ENCODE assay signal across 8 mouse cellular contexts in genomic region chr2:26587044-26587405, GRCm38 (mm10). TPM values are rescaled to one million over a fixed set of nuclear protein-coding genes. Genes with fewer than 3 reads are reported as not detected.
A peak's percentile ranks its signal among the peaks of the same experiment; 100 is the strongest.
DNase-seq lines count a peak whose midpoint lies in the region; ATAC-seq and TF ChIP-seq lines count a peak whose summit lies in the region.

No protein-coding gene starts in this region.

- peaks cover 3% of the 10 kb centered on the region; the same call in 1 of the 2 replicates for H3K36me3 ChIP-seq in lung, postnatal 0 days (ENCODE audit: insufficient read depth, low read length)
- no peaks in the 10 kb centered on the region for H3K36me3 ChIP-seq in hindbrain, embryonic 11.5 days (ENCODE audit: control insufficient read depth, insufficient read depth, low read length)
- no peaks in the 10 kb centered on the region for H3K36me3 ChIP-seq in midbrain, embryonic 10.5 days

- no peak; the same call in 1 of the 2 replicates for TF ChIP-seq CTCF in lung, postnatal 0 days (IDR thresholded peaks at IDR 0.05)

- 5% methylated on average over 10 of the region's 11 CpGs for WGBS in lung, postnatal 0 days
- 9% methylated on average over 11 of the region's 11 CpGs for WGBS in hindbrain, embryonic 11.5 days
- WGBS in midbrain, embryonic 10.5 days = 6% methylated on average over 11 of the region's 11 CpGs

- peaks cover 10% of the 10 kb centered on the region; the same call in 1 of the 2 replicates for H3K4me1 ChIP-seq in lung, postnatal 0 days (ENCODE audit: insufficient read depth, low read depth, low read length)
- no peaks in the 10 kb centered on the region for H3K4me1 ChIP-seq in hindbrain, embryonic 11.5 days (replicated peaks; ENCODE audit: control insufficient read depth, insufficient read depth, low read length)
- peaks cover 33% of the 10 kb centered on the region for H3K4me1 ChIP-seq in midbrain, embryonic 10.5 days

- no peak for TF ChIP-seq EP300 in lung, postnatal 0 days (IDR thresholded peaks at IDR 0.05)

- peak overlapping the region; percentile 79 for H3K9ac ChIP-seq in lung, postnatal 0 days (replicated peaks; ENCODE audit: low read depth)
- no peak overlapping the region; the same call in 1 of the 2 replicates for H3K9ac ChIP-seq in hindbrain, embryonic 11.5 days (ENCODE audit: low read depth, low read length)

- intact Hi-C loops in gastrocnemius, postnatal 36 days (cut with DNase I) = no loop called here

- no peaks in the 10 kb centered on the region for H3K9me3 ChIP-seq in lung, postnatal 0 days (ENCODE audit: low read length)
- no peaks in the 10 kb centered on the region for H3K9me3 ChIP-seq in hindbrain, embryonic 11.5 days (ENCODE audit: control insufficient read depth, low read length)
- no peaks in the 10 kb centered on the region for H3K9me3 ChIP-seq in midbrain, embryonic 10.5 days (replicated peaks)

- peak overlapping the region; percentile 91 for H3K27ac ChIP-seq in lung, postnatal 0 days (ENCODE audit: low read length)
- no peak overlapping the region for H3K27ac ChIP-seq in hindbrain, embryonic 11.5 days (ENCODE audit: low read depth, low read length)
- peak overlapping the region; percentile 91 for H3K27ac ChIP-seq in midbrain, embryonic 10.5 days (replicated peaks)

- DNase-seq in adrenal gland, postnatal 10 days = peak; percentile 40
- no peak for DNase-seq in adrenal gland, adult 8-10 months
- DNase-seq in lung, postnatal 0 days (ENCODE audit: low spot score) = peak; percentile 39
- no peak for DNase-seq in lung, postnatal 14 days
- DNase-seq in hindbrain, embryonic 11.5 days (ENCODE audit: low spot score) = peak; percentile 53
- no peak for DNase-seq in midbrain, embryonic 10.5 days (ENCODE audit: low spot score)
- DNase-seq in layer of hippocampus, adult 8-10 months (ENCODE audit: low spot score in 2 of 2) = no peak
- no peak for DNase-seq in gastrocnemius, postnatal 36 days

- H3K27me3 ChIP-seq in lung, postnatal 0 days (replicated peaks; ENCODE audit: insufficient read depth, low read length) = no peaks in the 10 kb centered on the region
- H3K27me3 ChIP-seq in hindbrain, embryonic 11.5 days (ENCODE audit: control insufficient read depth, insufficient read depth, low read length) = no peaks in the 10 kb centered on the region
- no peaks in the 10 kb centered on the region for H3K27me3 ChIP-seq in midbrain, embryonic 10.5 days (ENCODE audit: low read depth, poor library complexity, severe bottlenecking)

- H3K4me2 ChIP-seq in lung, postnatal 0 days (replicated peaks; ENCODE audit: low read depth, low read length) = peak overlapping the region; percentile 74
- H3K4me2 ChIP-seq in hindbrain, embryonic 11.5 days (replicated peaks; ENCODE audit: low read depth, low read length) = peak overlapping the region; percentile 77

- peak; percentile 4 for ATAC-seq in lung, postnatal 0 days
- no peak for ATAC-seq in hindbrain, embryonic 11.5 days (ENCODE audit: low FRiP score)

- H3K4me3 ChIP-seq in lung, postnatal 0 days (ENCODE audit: low read depth, low read length) = peak overlapping the region; percentile 58
- H3K4me3 ChIP-seq in hindbrain, embryonic 11.5 days (ENCODE audit: low read depth, low read length) = peak overlapping the region; percentile 52
- peak overlapping the region; percentile 77 for H3K4me3 ChIP-seq in midbrain, embryonic 10.5 days

RNA-seq across cellular contexts. Expression of gene Gm20532, which starts 0.6 kb away (rescaled TPM):
- total RNA-seq in adrenal gland, postnatal 10 days (2021) = not detected
- total RNA-seq in adrenal gland, adult 8-10 months (2022) = not detected
- not detected in 2 replicates for polyA plus RNA-seq in lung, postnatal 0 days (2015; fragmentation: Nextera tagmentation; extraction: Ambion mirVana)
- not detected in 2 replicates for polyA plus RNA-seq in hindbrain, embryonic 11.5 days (2014; fragmentation: Nextera tagmentation; extraction: Ambion mirVana)
- not detected in 2 replicates for polyA plus RNA-seq in midbrain, embryonic 10.5 days (2016; fragmentation: Nextera tagmentation; extraction: Ambion mirVana)
- not detected for total RNA-seq in layer of hippocampus, adult 8-10 months (2022)
- total RNA-seq in gastrocnemius, postnatal 36 days (2021) = not detected

RNA-seq across cellular contexts. Expression of gene Egfl7, which starts 7.2 kb away (rescaled TPM):
- total RNA-seq in adrenal gland, postnatal 10 days (2021) = 100 to 1,000 TPM; 210 to 304 TPM
- 100 to 1,000 TPM; 105 to 245 (median 172) TPM for total RNA-seq in adrenal gland, adult 8-10 months (2022)
- 412 and 467 TPM in 2 replicates for polyA plus RNA-seq in lung, postnatal 0 days (2015; fragmentation: Nextera tagmentation; extraction: Ambion mirVana)
- 62.7 and 65.2 TPM in 2 replicates for polyA plus RNA-seq in hindbrain, embryonic 11.5 days (2014; fragmentation: Nextera tagmentation; extraction: Ambion mirVana)
- 68.5 and 85.7 TPM in 2 replicates for polyA plus RNA-seq in midbrain, embryonic 10.5 days (2016; fragmentation: Nextera tagmentation; extraction: Ambion mirVana)
- total RNA-seq in layer of hippocampus, adult 8-10 months (2022) = 10 to 100 TPM; 62.4 to 90.7 (median 72.7) TPM
- total RNA-seq in gastrocnemius, postnatal 36 days (2021) = 10 to 100 TPM; 50.0 to 62.2 TPM

RNA-seq across cellular contexts. Expression of gene Agpat2, which starts 17.2 kb away (rescaled TPM):
- 100 to 1,000 TPM; 333 to 433 TPM for total RNA-seq in adrenal gland, postnatal 10 days (2021)
- total RNA-seq in adrenal gland, adult 8-10 months (2022) = 100 to 1,000 TPM in 3 of 4 experiments, 10 to 100 TPM in 1; 86.0 to 354 (median 247) TPM
- 59.5 and 72.8 TPM in 2 replicates for polyA plus RNA-seq in lung, postnatal 0 days (2015; fragmentation: Nextera tagmentation; extraction: Ambion mirVana)
- 7.3 and 7.5 TPM in 2 replicates for polyA plus RNA-seq in hindbrain, embryonic 11.5 days (2014; fragmentation: Nextera tagmentation; extraction: Ambion mirVana)
- 9.0 and 10.6 TPM in 2 replicates for polyA plus RNA-seq in midbrain, embryonic 10.5 days (2016; fragmentation: Nextera tagmentation; extraction: Ambion mirVana)
- 1 to 10 TPM; 1.1 to 4.9 (median 3.7) TPM for total RNA-seq in layer of hippocampus, adult 8-10 months (2022)
- total RNA-seq in gastrocnemius, postnatal 36 days (2021) = 1 to 10 TPM; 5.6 to 5.9 TPM

RNA-seq across cellular contexts. Expression of gene Fam69b, which starts 41.2 kb away (rescaled TPM):
- 10 to 100 TPM in 1 of 2 experiments, 1 to 10 TPM in 1; 9.1 to 17.1 TPM for total RNA-seq in adrenal gland, postnatal 10 days (2021)
- 10 to 100 TPM in 2 of 4 experiments, 1 to 10 TPM in 2; 9.1 to 11.9 (median 10.4) TPM for total RNA-seq in adrenal gland, adult 8-10 months (2022)
- polyA plus RNA-seq in lung, postnatal 0 days (2015; fragmentation: Nextera tagmentation; extraction: Ambion mirVana) = 6.2 and 8.2 TPM in 2 replicates
- 38.4 and 45.5 TPM in 2 replicates for polyA plus RNA-seq in hindbrain, embryonic 11.5 days (2014; fragmentation: Nextera tagmentation; extraction: Ambion mirVana)
- 36.4 and 51.4 TPM in 2 replicates for polyA plus RNA-seq in midbrain, embryonic 10.5 days (2016; fragmentation: Nextera tagmentation; extraction: Ambion mirVana)
- total RNA-seq in layer of hippocampus, adult 8-10 months (2022) = 10 to 100 TPM; 66.1 to 70.8 (median 68.5) TPM
- 1 to 10 TPM; 1.6 to 2.3 TPM for total RNA-seq in gastrocnemius, postnatal 36 days (2021)

Comparison
In these comparisons a context has a peak if more than half of its experiments do, and no peak if none do; other contexts are left out.
1. DNase-seq: peak in adrenal gland, postnatal 10 days (single experiment), lung, postnatal 0 days (single experiment) and hindbrain, embryonic 11.5 days (single experiment); none in adrenal gland, adult 8-10 months (single experiment), lung, postnatal 14 days (single experiment), midbrain, embryonic 10.5 days (single experiment), layer of hippocampus, adult 8-10 months (0 of 2) and gastrocnemius, postnatal 36 days (0 of 2).
2. RNA of gene Agpat2, which starts 17.2 kb away (total RNA-seq): 333 to 433 TPM in adrenal gland, postnatal 10 days and 86.0 to 354 TPM in adrenal gland, adult 8-10 months; 5.6 to 5.9 TPM in gastrocnemius, postnatal 36 days and 1.1 to 4.9 TPM in layer of hippocampus, adult 8-10 months; every median in the first group is over 10 times any median in the second.
3. Peak in every context shown above with its lines, with median percentiles within 50 percentile points of each other: H3K4me3 ChIP-seq.